Mouse (Mus musculus): ENCODE results near the gene Ctdsp1.

DNA sequence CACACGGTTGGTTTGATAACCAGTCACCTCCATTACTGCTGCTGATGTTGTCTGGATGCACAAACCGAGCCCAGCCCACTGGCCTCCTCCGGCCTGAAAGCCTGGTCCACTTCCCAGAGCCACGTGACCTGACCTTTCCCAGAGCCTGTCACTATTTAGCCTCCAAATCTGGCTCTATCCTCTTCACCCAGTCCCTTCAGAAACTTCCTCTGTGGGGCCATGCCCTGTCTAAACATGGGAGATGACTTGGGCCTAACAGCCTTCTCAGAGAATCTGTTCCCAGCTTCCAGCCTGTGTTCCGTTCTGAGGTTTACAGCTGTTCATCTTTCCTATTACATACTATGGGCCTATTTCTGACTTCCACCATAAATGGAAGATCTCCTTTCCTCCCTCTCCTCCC is 27.9 kb upstream of the Ctdsp1 start:
- TF ChIP-seq CTCF (IDR thresholded peaks at IDR 0.05; ENCODE audit: low read depth) (no peak), EP300 (IDR thresholded peaks at IDR 0.05; ENCODE audit: low read depth) (no peak)

All from liver, embryonic 14.5 days (tissue).